Mouse (Mus musculus) R1 (cell line): Measurements from ENCODE around the gene Rdh16f1.

Source experiments
- DNase-seq: peaks from one replicate; pipeline ENCODE4 v3.0.0-alpha.2; 2018; ENCODE audit warnings: low read depth, low spot score

Gene Rdh16f1

GRCm38 (mm10) chr10:127759181-127760110 lies at the start of gene Rdh16f1, which contains the start of gene Rdh1:
TSS of gene Rdh16f1 (plus strand) at chr10:127759787.
TSS of gene Rdh1 (plus strand) at chr10:127759721.
- DNase-seq, result no peak

- DNase-seq, result no peak
Measured at GRCm38 (mm10) chr10:127710331-127710730, 49.3 kb upstream of the Rdh16f1 start.

- DNase-seq, result no peak
Measured at GRCm38 (mm10) chr10:127712736-127713135, 46.9 kb upstream of the Rdh16f1 start.

DNA sequence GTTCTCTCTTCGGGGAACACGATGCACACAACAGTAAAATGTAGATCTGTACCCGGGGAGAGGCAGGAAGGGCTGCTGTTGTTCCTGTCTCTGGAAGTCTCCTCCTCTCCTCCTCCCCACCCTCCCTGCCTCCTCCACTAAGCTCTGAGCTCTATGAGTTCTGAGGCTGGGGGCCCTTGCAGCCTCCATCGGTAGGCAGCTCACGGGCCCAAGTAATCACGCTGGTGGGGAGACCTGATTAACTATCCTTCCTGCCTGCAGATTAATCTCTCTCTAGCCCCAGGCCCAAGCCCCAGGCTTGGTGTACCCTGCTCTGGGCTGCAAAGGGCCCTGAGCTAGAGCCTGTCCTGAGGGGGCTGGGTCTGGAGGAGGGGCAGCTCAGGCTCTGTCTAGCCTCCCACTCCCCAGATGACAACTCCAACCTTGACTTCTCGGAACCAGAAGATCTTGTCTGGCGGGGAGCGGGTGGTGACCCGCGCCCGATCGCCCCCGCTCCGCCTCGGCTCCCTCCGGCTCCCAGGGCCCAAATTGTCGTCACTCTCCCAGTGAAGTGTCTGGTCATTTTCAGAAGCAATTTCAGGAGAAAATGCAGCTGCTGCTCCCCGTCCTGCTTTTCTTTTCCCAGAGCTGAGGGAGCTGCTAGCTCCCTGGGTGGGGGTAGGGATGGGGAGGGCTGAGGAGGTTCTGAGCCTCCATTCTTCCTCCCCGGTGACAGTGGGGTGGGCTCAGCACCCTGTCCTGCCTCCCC lies 37.7 kb upstream of the Rdh16f1 start:
- no peak for DNase-seq

DNA sequence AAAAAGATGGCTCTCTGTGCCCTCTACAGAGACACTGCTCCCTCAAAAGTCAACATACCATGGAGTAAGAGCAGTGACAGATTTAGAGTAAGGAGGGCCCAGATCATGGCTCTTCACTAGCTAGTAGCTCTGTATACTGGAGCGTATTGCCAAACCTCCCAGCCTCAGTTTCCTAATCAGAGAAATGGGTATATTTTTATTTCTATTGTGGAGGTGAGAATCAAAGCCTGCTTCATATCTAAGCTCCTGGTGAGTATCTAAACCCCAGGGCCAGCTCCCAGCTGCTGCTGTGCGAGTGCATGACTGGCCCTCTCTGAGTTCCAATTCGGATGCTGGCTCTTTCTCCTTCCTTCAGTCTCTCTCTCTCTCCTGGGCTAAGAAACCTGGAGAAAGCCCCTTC lies 35.4 kb upstream of the Rdh16f1 start, which contains the start of gene Tac2:
TSS of gene Tac2 (plus strand) at position 301 of the 400 bp plus-strand sequence.
- no peak for DNase-seq

GRCm38 (mm10) chr10:127725136-127725535 lies 34.5 kb upstream of the Rdh16f1 start:
- no peak for DNase-seq

DNA sequence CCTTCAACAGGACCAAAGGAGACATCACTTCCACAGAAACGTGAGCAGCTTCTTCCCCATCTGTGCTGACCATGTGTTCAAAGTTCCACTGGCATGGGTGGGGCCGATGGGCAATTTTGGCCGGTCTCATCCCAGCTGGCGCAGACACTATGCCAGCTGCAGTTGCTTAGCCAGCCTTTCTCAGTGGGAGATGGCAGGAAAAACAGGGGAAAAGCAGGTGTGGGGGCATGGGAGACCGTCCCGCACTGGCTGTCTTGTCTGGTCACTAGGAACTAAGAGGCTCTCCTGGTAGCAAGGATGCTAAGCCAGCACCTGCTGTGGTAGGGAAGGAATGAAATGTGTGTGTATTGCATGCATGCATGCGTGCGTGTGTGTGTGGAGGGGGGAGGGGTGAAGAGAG lies 31.1 kb upstream of the Rdh16f1 start:
- DNase-seq, result no peak

- DNase-seq, result no peak
Measured at GRCm38 (mm10) chr10:127730285-127730932, 29.2 kb upstream of the Rdh16f1 start.

GRCm38 (mm10) chr10:127730933-127731310 lies 28.7 kb upstream of the Rdh16f1 start:
- DNase-seq, result no peak

DNA sequence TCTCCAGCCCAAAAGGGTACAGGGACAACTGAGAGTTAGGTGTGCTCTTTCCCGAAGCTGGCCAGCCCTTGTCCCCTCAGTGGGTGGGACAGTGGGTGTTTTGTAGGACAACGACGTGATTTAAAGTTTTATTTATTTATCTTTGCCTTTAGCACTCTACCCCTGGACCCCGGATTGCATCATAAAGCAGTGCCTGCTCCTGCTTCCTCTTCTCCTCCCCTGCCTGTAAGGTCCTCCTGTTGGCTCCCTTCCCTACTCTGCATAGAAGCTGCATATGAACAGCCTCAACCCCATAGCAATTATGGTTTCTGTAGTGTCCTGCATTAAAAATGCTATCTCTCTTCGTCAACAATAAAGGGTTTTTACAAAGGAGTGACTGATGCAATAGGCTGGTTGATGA lies 28.2 kb upstream of the Rdh16f1 start:
- DNase-seq, result no peak

- DNase-seq, result no peak
Measured at GRCm38 (mm10) chr10:127734434-127734833, 25.2 kb upstream of the Rdh16f1 start.

DNA sequence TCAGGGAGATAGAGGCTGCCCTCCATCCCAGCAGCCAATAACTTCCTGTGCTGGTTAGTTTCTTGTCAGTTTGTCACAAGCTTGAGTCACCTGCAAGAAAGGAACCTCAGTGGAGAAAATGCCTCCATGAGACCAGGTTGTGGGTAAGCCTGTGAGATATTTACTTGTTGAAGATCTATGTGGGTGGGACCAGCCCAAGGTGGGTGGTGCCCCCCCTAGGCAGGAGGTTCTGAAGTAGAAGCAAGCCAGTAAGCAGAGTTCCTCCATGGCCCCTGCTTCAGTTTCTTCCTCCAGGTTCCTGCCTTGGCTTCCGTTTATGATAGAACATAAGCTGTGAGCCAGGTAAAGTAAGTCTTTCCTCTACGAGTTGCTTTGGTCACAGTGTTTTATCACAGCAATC lies 23.3 kb upstream of the Rdh16f1 start:
- DNase-seq, result no peak

- DNase-seq, result no peak
Measured at GRCm38 (mm10) chr10:127736916-127737315, 22.7 kb upstream of the Rdh16f1 start.

DNA sequence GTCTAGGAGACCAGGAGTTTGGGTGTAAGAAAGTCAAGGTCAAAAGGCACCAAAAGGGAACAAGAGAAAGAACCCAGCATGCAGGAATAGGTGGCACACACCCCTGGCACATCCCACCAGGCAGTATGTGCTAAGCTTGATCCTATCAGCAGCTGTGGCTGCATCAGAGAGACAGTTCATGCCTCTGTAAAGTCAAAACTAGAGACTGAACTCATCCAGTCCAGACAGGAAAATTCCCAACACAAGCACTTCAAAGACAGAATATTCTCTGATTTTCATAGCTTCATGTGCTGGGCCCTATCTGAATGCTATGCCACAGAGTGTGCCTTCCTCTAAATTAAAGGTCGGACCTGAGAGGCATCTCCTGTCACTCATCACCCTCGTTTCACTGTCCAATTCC lies 22.0 kb upstream of the Rdh16f1 start:
- DNase-seq, result no peak

DNA sequence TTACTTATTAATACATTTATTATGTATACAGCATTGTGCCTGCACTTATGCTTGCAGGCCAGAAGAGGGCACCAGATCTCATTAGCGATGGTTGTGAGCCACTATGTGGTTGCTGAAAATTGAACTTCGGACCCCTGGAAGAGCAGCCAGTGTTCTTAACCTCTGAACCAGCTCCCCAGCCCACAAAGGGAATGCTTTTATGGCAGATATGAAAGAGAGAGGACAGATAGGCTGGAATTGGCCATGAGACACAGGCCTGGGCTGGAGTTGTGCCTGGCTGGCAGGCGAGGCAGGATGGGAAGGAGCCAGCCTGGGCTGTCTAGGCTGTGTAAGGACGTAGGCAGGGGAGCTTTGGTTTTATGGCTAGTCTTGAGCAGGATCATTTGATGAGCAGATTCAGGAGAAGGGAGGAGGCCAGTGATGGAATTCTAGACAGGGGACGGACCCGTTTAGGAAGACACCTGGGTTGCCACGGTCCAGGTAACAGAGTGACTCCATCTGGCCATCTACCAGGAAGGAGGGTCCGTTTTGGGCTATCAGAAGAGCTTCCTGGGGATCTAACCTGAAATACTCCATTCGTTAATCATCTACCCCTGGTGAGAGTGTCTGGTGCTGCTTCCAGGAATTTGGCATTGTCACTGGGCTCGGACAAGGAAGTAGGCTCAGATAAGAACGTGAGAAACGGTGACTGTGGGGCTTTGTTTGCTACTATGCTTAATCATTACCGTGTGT lies 21.3 kb upstream of the Rdh16f1 start:
- DNase-seq, result peak; percentile 64

- DNase-seq, result peak; percentile 82
Measured at GRCm38 (mm10) chr10:127739083-127739660, 20.4 kb upstream of the Rdh16f1 start, which contains the start of gene Zbtb39. TSS of gene Zbtb39 (plus strand) at chr10:127739538.

DNA sequence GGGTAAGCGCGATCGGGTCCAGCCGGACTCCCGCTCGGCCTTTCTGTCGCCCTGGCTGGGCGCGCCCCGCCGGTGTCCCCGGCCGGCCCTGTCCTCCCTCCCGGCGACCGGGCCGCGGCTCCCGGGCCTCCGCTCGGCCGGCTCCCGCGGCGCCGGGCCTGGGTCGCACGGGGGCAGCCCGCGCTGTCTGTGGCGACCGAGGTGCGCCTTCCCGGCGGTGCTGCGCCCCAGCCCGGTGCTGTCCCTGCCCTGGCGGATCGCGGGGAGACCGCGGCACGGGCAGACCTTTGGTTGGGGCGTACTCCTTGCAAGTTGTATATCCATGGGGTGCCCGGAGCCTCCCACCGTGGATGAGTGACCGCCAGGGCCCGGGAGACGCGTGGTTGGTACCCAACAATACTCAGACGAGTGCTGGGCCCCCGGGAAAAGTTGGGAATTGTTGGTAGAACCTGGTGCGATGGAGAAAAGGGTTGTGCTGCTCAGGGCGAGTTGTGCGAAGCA lies 19.9 kb upstream of the Rdh16f1 start:
- peak; percentile 60 for DNase-seq

- peak; percentile 84 for DNase-seq
Measured at GRCm38 (mm10) chr10:127744661-127745060, 14.9 kb upstream of the Rdh16f1 start.

DNA sequence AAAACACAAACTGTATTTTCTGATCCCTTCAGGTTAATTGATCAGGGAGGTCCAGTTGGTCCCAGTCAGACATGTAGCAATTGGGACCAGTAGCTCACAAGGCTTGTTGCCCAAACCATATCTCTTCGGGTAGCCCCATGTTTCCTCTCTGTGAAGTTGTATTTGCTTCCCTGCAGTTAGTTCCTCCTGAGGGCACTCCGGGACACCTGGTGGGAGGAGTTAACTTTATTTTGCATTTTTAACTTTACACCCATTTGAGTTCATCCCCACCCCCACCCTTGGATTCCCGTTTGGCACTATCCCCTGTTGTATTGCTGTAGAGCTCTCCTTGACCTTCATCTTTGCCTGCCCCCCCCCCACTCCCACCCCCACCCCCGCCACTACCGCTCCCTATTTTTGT lies 13.7 kb upstream of the Rdh16f1 start:
- peak; percentile 66 for DNase-seq

- peak; percentile 59 for DNase-seq
Measured at GRCm38 (mm10) chr10:127747254-127747653, 12.3 kb upstream of the Rdh16f1 start.
